Mouse (Mus musculus) left cerebral cortex, postnatal 14 days (tissue): ENCODE measurements around the gene Plscr3. TPM values are rescaled to one million over a fixed set of nuclear protein-coding genes. Genes with fewer than 3 reads are reported as not detected.

ENCODE experiments used
- DNase-seq, 2 experiments: peaks; one replicate each; pipeline ENCODE4 v3.0.0; 2021 to 2022; ENCODE audit warnings: low spot score in 2 of 2, mixed read lengths in 1 of 2
- intact Hi-C: fragments of 180-260 bp; cut with DNase I; formaldehyde crosslinking; loops from one replicate; pipeline ENCODE4 v1.15.1; 2025
- long read RNA-seq, 2 experiments: library from polyadenylated mRNA; stranded (forward); transcript quantifications; one replicate each; pipeline ENCODE4 v2.0.0; 2021
- total RNA-seq, 2 experiments: library from RNA; stranded (reverse); gene quantifications; 2 replicates each; pipeline ENCODE4 v1.2.3; 2021

Plscr3 gene
- total RNA-seq: 10 to 100 TPM; 19.5 to 22.3 TPM
- long read RNA-seq, experiment 1, transcript Plscr3-201 (7 exons, 1,927 nt): major isoform, 9 of 19 reads
- long read RNA-seq, experiment 1, transcript Plscr3-203 (8 exons, 2,785 nt): minor isoform, 5 of 19 reads
- long read RNA-seq, experiment 1, partial matches to known transcripts: 0 of 19 reads
- long read RNA-seq, experiment 1, other reads (novel, unspliced or antisense): 3 of 19 reads
- long read RNA-seq, experiment 2, transcript Plscr3-201 (7 exons, 1,927 nt): major isoform, 11 of 20 reads
- long read RNA-seq, experiment 2, partial matches to known transcripts: 2 of 20 reads
- long read RNA-seq, experiment 2, other reads (novel, unspliced or antisense): 2 of 20 reads

GRCm38 (mm10) chr11:69846198-69846680 lies at the start of gene Plscr3:
TSS of gene Plscr3 (plus strand) at chr11:69846376.
- intact Hi-C loops: loop anchor here (5.0 kb wide), 1 partner anchor 56 kb away; the partner anchor contains the start of genes 2810408A11Rik and Neurl4
- DNase-seq: peak; percentile 81 to 83

GRCm38 (mm10) chr11:69797924-69798323 lies 48.3 kb upstream of the Plscr3 start:
- intact Hi-C loops: no loop called here
- DNase-seq: no peak

- intact Hi-C loops: loop anchor here (5.0 kb wide), 1 partner anchor 78 kb away; the partner anchor contains the start of gene Tmem95
- DNase-seq: no peak
Measured at GRCm38 (mm10) chr11:69799394-69800137, 46.6 kb upstream of the Plscr3 start.

GRCm38 (mm10) chr11:69800138-69800391 lies 46.1 kb upstream of the Plscr3 start:
- intact Hi-C loops: loop anchor here (5.0 kb wide), 1 partner anchor 77 kb away; the partner anchor contains the start of gene Tmem95
- DNase-seq: peak; percentile 59 to 72

- intact Hi-C loops: loop anchor here (5.0 kb wide), 1 partner anchor 77 kb away; the partner anchor contains the start of gene Tmem95
- peak; percentile 65 to 74 for DNase-seq
Measured at GRCm38 (mm10) chr11:69800392-69801197, 45.6 kb upstream of the Plscr3 start.

GRCm38 (mm10) chr11:69801379-69801977 lies 44.7 kb upstream of the Plscr3 start, which contains the start of gene Fgf11:
TSS of gene Fgf11 (minus strand) at chr11:69801857.
- no peak for DNase-seq
- intact Hi-C loops: loop anchor here (5.0 kb wide), 1 partner anchor 76 kb away; the partner anchor contains the start of gene Tmem95

GRCm38 (mm10) chr11:69802648-69803105 lies 43.5 kb upstream of the Plscr3 start:
- DNase-seq: peak; percentile 43 to 82
- intact Hi-C loops: loop anchor here (2.0 to 5.0 kb wide), 3 partner anchors 34 to 75 kb away; partner anchors contain the start of genes Nlgn2, Tmem95 and Zbtb4

GRCm38 (mm10) chr11:69803328-69803727 lies 42.8 kb upstream of the Plscr3 start:
- intact Hi-C loops: loop anchor here (2.0 to 5.0 kb wide), 3 partner anchors 33 to 74 kb away; partner anchors contain the start of genes Nlgn2, Tmem95 and Zbtb4
- no peak for DNase-seq

GRCm38 (mm10) chr11:69803786-69804651 lies 42.2 kb upstream of the Plscr3 start:
- intact Hi-C loops: loop anchor here (2.0 to 5.0 kb wide), 3 partner anchors 33 to 73 kb away; partner anchors contain the start of genes Nlgn2, Tmem95 and Zbtb4
- peak; percentile 59 to 74 for DNase-seq

- DNase-seq: no peak
- intact Hi-C loops: loop anchor here (5.0 kb wide), 1 partner anchor 73 kb away; the partner anchor contains the start of gene Tmem95
Measured at GRCm38 (mm10) chr11:69804652-69804940, 41.6 kb upstream of the Plscr3 start.

GRCm38 (mm10) chr11:69804972-69805909 lies 40.9 kb upstream of the Plscr3 start, which contains the start of gene Tmem102:
TSS of gene Tmem102 (minus strand) at chr11:69805624.
- DNase-seq: no peak
- intact Hi-C loops: loop anchor here (5.0 kb wide), 1 partner anchor 72 kb away; the partner anchor contains the start of gene Tmem95

GRCm38 (mm10) chr11:69806378-69806777 lies 39.8 kb upstream of the Plscr3 start:
- DNase-seq: no peak
- intact Hi-C loops: no loop called here

GRCm38 (mm10) chr11:69807641-69808040 lies 38.5 kb upstream of the Plscr3 start:
- intact Hi-C loops: no loop called here

GRCm38 (mm10) chr11:69810280-69810679 lies 35.9 kb upstream of the Plscr3 start:
- intact Hi-C loops: no loop called here
- no peak for DNase-seq

More at GRCm38 (mm10) chr11:69807641-69808040, 38.5 kb upstream of the Plscr3 start:
- no peak for DNase-seq

- no peak for DNase-seq
- intact Hi-C loops: no loop called here
Measured at GRCm38 (mm10) chr11:69815155-69815554, 31.0 kb upstream of the Plscr3 start, which contains the start of gene Gm39566. TSS of gene Gm39566 (minus strand) at chr11:69815298.

GRCm38 (mm10) chr11:69816520-69816919 lies 29.7 kb upstream of the Plscr3 start:
- DNase-seq: no peak
- intact Hi-C loops: no loop called here
